Mouse (Mus musculus) myocyte (in vitro differentiated cells): ENCODE data around the gene Rai1.

Experiments used
- E2F4 ChIP-seq: IDR thresholded peaks from one replicate; pipeline ENCODE4 v1.6.1; 2011; ENCODE audit warnings: mild to moderate bottlenecking, control low read depth, moderate library complexity; ENCODE audit not compliant: insufficient read depth
- MAX ChIP-seq: IDR thresholded peaks from one replicate; pipeline ENCODE4 v1.6.1; 2011; ENCODE audit warnings: low read depth, mild to moderate bottlenecking, control low read depth
- MYOD1 ChIP-seq, 3 experiments: IDR thresholded peaks; one replicate each; pipeline ENCODE4 v1.6.1; 2011; ENCODE audit warnings: control low read depth in 2 of 3, low read depth in 2 of 3, mild to moderate bottlenecking in 2 of 3, moderate library complexity in 1 of 3; ENCODE audit not compliant: insufficient read length in 2 of 3, control insufficient read depth in 1 of 3
- MYOG ChIP-seq, 3 experiments: IDR thresholded peaks; one replicate each; pipeline ENCODE4 v1.6.1; 2011; ENCODE audit warnings: control low read depth in 2 of 3, low read depth in 2 of 3, mild to moderate bottlenecking in 2 of 3; ENCODE audit not compliant: insufficient read length in 2 of 3, control insufficient read depth in 1 of 3, insufficient read depth in 1 of 3
- POLR2A ChIP-seq: IDR thresholded peaks from one replicate; pipeline ENCODE4 v1.6.1; 2011; ENCODE audit warnings: low read depth, mild to moderate bottlenecking, control low read depth, moderate library complexity; ENCODE audit not compliant: insufficient read length
- POLR2AphosphoS2 ChIP-seq: IDR thresholded peaks from one replicate; pipeline ENCODE4 v1.6.1; 2011; ENCODE audit warnings: low read depth, control low read depth; ENCODE audit not compliant: insufficient read length
- REST ChIP-seq: IDR thresholded peaks from one replicate; pipeline ENCODE4 v1.6.1; 2011; ENCODE audit warnings: mild to moderate bottlenecking, control low read depth, moderate library complexity; ENCODE audit not compliant: insufficient read depth, insufficient read length
- TCF12 ChIP-seq: IDR thresholded peaks from one replicate; pipeline ENCODE4 v1.6.1; 2011; ENCODE audit warnings: mild to moderate bottlenecking, control low read depth; ENCODE audit not compliant: poor library complexity, insufficient read depth, severe bottlenecking

DNA sequence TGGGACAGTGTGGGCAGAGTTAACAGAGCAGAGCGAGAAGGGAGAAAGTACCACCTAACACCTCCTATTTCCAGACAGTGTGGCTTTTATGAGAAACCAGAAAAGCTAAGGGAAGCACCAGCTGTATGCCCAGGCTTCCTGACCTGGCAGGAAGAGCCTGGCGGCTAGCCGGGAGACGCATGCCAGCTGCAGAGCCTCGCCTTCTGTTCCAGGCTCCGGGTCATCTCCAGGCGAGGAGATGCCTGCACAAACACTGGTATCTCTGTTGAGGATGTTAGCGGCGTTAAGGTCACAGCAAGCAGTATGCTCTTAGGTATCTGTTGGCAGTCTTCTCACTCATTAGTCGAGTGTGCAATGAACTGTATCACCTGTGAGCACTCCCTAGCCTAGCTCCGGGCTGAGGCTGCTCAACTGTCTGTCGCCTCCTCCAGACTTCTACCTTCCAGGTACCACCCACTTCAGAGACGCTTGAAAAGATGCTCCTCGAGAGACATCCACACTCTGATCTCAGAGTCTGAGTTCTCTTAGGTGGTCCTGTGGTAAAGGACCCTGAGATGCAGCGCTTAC is 30.8 kb upstream of the Rai1 start:
- TF ChIP-seq MYOD1 (IDR thresholded peaks at IDR 0.05; ENCODE audit: control insufficient read depth in 1 of 3, insufficient read length in 2 of 3, low read depth in 2 of 3): no peak
- no peak for TF ChIP-seq POLR2AphosphoS2
- TF ChIP-seq POLR2A: no peak
- TF ChIP-seq MAX: no peak
- no peak for TF ChIP-seq E2F4
- TF ChIP-seq TCF12: no peak
- TF ChIP-seq REST: no peak
- TF ChIP-seq MYOG (IDR thresholded peaks at IDR 0.05; ENCODE audit: control insufficient read depth in 1 of 3, insufficient read depth in 1 of 3, insufficient read length in 2 of 3, low read depth in 2 of 3): peak in 1 of 3 experiments; percentile 18
